Mouse (Mus musculus): Measurements from ENCODE around the gene Fam71b. TPM values are rescaled to one million over a fixed set of nuclear protein-coding genes. Genes with fewer than 3 reads are reported as not detected.
"Not testable (repeated sequence)": the region's sequence is repeated elsewhere in the genome, so short reads cannot be mapped to it uniquely, and the experiment has no call there.

Gene Fam71b
- total RNA-seq, 2 experiments from 2014 or later = not detected

DNA sequence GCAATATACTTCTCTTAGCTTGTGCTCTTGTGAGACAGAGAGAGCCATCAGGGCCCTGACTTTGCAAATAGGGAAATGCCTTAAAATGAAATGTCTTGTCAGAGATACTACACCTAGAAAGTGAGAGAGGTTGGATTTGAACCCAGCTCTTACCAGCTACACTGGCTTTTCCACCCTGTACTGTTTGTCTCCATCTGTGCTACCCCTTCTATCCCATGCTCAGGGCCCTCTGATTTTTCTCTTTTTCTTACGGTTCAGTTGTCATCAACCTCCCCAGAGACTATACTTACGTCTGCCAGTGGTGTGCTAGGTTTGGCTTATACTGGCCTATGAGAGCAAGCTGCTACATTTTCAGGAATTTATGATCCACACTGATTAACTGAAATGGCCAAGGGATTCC lies 11.4 kb upstream of the Fam71b start:
- DNase-seq = no peak

DNA sequence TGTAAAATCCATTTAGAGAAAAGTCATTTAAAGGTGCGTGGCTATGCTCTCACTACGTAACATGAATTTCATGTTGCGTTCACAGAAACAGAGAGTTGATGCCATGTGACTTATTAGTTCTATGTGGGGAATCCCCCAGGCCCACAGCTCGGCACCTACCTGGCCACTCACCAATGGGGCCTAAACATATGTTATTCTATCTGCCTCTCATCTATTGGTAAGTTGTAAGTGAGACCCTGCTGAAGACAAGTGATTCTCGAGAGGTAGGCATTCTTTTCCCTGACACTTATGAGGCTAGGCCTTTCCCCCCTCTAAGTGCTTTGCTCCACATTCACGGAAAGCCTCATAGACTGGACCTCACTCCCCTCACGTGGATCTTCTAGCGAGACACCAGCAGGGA lies 9.8 kb upstream of the Fam71b start:
- DNase-seq = no peak

DNA sequence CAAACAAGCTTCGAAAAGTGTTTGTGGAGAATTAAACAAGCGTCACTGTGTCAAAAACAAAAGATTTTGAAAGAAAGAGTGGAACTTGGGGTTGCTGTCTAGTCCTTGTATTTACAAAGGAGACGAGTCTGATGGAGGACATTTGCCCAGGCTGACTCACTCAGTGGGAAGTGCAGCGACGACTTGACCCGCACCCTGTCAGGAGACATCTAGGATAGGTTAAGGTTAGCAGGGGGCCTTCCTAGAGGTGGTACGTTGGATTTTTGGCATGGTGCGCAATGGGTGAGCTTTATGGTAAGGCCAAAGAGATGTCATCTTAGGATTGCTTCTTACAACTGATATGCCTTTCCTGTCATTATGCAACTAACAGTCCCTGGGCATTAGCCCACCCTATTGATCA lies 9.3 kb upstream of the Fam71b start:
- DNase-seq = no peak

DNA sequence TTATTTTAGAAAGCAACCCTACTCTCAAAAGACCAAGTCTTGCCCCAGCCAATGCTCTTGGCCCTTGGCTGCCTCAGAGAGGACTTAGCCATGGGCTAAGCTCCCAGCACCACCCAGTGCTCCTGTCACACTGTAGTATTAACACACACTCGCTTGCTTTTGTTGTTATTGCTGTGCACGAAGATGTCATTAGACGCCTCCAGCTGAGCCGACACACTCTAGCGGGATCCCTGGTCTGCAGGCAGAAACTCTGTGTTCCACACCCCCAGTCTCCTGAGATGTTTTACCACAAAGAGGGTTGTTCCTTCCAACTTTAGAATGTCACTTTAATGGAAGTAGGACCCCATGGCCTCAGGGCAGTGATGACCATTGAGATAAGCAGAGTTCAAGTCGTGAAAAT lies 7.9 kb upstream of the Fam71b start:
- no peak for DNase-seq

DNA sequence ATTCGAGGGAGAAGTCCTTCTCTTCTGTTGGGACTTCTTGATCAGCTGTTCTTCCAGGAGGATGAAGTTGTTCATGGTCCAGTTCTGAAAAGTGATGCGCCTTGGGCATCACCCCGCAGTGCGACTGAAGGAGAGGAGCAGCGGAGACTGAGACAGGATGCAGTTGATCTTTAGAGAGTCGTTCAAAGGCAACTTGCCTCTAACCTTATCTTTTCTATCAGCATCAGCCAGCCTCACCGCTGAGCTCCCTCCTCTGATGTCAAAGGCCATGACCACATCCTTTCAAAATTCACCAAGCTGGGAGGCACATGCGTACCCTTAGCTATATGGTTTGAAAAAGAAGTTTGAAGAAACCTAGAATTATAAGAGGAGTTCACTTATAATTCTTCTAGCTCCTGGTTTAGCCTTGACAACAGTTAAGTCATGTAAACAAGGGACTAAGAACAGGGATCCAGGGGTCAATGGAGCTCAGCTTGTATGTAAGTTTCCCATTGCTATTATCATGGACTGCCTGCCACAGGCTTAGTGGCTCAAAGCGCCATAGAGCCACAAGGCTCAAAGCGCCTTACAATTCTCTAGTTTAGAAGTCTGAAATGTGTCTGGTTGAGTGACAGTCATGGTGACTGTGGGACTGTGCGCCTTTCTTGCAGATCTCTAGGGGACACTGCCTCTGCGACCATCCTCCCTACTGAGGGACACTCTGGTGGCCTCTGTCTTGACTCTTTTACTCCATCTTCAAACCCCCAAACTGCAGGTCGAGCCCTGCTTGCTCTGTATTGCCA lies 6.8 kb upstream of the Fam71b start, which contains the start of gene Itk:
Itk (minus strand) TSS at position 180 of the 782 bp plus-strand sequence.
- no peak for DNase-seq

DNA sequence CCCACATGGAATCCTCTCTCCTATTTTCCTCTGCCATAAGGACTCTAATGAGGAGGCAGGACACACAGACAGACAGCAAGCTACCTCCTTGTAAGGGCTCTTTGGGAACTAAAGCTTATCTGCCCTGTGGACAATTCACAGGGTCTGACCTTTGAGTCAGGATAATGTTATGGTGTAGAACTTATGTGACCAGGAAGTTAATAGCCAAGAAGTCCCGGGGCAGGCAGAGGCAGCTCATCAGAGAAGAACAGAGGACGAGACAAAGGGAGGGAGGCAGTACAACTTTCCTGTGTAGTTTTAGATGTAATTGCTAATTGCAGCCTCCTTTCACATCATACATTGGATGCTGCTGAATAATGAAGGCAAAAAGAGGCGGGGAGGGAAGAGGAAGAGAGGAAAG lies 5.7 kb upstream of the Fam71b start:
- no peak for DNase-seq

DNA sequence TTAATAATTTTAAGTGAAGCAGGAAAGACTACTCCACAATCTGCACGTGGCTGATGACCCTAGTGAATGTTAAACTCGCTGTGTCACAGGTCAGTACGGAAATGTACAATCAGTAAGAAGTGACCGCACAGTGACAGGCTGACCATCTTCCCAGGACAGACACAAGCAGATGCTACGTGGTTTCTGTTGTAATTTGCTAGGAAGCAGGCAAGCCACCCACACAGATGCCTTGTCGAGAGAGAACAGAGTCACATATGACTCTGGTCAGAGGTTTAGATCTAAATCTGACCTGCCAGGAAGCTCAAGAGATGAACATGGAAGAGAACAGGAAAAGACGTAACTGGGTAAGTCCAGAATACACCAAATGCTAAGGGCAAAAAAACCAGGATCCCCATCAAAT lies 3.5 kb upstream of the Fam71b start:
- no peak for DNase-seq

DNA sequence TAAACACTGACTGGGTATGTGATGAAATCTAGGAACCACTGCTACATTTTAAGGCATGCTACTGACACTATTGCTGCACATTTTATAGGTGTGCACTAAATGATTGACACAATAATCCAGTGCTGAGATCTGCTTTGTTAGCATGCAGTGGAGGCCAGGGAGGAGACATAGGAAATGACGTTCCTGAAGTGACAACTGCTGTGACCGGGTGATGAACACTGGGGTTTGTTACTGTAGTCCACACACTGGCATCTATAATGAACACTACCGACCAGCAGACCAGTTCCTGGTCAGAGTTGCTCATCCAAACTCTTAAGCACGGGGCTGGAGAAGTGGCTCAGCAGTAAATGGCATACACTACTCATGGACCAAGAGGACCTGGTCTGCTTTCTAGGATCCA lies 2.9 kb upstream of the Fam71b start:
- DNase-seq = no peak

DNA sequence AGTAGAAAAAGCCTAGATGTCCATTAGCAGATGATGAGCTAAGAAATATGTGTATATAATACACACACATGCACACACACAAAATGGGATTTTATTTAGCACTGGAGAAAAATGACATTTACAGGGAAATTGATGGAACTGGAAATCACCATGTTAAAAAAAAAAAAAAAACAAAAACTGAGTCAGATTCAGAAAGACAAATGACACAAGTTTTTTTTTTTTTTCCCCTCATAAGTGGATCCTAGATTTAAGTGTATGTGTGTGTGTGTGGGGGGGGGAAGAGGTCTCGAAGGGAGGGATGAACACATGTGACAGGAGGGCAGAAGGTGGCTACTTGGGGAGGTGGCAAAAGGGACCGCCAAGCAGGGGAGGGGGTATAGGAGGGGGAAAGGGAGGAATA lies 1.3 kb upstream of the Fam71b start:
- DNase-seq = no peak

DNA sequence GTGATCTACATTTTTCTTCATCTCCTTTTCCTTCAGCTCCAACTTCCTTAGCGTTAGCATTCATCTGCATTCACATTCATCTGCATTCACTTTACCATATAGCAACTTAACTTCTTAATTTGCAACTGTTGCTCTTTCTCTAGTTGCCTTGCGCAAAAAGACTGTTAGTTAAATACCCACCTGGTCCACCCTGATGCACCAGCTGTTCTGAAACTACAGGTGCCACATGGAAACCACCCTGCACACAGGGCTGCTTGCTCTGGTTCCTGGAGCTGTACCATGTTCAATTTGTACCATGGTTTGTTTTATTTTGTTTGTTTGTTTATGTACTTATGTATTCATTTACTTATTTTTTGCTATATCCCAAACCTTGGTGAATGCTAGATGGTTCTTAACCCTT lies 661 bp upstream of the Fam71b start:
- no peak for DNase-seq

DNA sequence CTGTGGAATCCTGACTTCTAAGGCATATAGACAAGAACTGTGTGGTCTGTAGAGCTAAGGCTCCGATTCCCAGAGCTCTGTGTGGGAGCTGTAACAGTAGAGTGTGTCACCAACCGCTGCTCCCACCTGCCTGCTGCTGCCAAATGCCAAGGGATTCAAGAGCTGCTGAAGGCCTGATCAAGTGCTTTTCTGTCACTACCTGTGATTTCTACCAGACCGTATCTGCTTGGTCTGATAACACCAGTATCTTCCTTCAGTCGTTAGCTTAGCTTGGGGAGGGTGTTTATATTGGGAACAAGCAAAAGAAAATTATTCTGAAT lies 461 bp downstream of the Fam71b start:
- no peak for DNase-seq

DNA sequence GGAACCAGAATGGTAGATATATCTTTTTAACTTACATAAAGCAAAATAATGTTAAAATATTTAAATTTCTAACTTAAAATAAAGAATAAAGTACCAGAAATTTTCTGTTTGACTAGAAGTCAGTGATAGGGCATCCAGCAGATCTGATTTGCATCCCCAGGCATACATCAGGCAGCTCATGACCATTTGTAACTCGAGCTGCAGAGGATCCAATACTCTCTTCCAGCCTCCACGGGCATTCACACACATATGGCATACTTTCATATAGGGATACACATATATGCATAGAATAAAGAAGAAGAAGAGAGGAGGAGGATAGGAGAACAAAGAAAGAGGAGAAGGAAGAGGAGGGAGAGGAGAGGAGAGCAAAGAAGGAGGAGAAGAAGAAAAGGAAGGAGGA lies 1.5 kb downstream of the Fam71b start:
- no peak for DNase-seq

DNA sequence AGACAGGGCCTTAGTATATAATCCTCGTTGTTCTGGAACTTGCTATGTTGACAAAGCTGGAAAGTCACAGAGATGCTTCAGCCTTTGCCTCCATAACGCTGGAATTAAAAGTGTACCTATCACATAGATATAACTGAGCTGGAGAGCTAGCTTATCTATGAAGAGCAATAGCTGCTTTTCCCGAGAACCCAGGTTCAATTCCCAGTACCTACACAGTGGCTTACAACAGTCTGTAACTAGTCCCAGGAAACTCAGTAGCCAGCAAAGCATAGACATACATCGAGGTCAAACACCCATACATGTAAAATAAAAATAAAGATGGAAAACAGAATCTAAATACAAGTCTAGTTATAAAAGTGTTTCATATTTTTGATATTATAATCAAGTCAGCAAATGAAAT lies 2.1 kb downstream of the Fam71b start:
- DNase-seq = no peak

DNA sequence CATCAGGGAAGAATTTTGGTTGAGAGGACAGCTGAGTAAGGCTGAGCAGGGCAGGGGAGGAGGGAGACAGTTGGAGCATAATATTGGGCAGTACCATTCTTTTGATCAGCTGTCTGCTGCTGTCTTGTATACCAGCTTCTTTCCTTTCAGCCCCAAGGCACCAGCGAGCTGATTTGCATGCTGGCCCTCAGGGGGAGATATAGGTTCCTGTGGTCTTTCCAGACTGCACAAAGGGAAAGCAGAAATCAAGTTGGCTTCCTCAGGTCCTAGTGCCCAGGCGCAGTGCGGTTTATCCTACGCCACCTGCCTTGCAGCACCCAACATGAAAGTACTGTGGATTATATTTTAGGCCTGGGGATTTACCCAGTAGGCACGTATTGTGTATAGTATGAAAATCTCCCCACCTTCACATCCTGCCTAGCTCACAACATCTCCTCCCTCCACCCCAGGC lies 2.6 kb downstream of the Fam71b start:
- DNase-seq = no peak

DNA sequence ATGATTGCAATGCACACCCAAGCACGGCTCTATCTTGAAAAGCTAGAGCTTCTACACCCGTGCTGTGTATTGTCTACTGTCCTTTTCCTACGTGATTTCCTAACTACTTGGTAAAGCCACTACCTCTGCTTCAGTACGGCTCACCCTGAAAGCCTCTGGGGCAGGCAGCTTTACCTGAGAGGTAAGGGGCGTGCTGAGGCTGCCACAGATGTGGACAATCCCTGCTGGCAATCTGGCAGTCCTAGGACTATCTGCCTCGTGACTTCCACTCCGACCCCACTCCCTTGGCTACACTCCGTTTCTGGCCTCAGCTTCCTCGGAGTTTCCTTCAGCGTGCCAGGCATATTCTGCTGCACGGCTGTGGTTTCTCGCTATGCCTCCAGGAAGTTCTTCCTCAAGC lies 5.2 kb downstream of the Fam71b start:
- no peak for DNase-seq

DNA sequence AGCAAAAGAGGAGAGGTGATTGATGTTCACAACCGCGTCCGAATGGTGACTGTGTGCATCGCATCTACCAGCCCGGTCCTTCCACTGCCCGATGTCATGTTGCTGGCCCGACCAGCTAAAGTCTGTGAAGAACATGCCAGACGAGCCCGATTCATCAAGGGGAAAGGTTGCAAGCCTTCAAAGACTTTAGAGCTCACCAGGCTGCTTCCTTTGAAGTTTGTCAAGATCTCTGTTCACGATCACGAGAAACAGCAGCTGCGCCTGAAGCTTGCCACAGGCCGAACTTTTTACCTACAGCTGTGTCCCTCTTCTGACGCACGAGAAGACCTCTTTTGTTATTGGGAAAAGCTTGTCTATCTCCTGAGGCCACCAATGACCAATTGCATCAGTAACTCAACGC lies 8.6 kb downstream of the Fam71b start:
- no peak for DNase-seq

DNA sequence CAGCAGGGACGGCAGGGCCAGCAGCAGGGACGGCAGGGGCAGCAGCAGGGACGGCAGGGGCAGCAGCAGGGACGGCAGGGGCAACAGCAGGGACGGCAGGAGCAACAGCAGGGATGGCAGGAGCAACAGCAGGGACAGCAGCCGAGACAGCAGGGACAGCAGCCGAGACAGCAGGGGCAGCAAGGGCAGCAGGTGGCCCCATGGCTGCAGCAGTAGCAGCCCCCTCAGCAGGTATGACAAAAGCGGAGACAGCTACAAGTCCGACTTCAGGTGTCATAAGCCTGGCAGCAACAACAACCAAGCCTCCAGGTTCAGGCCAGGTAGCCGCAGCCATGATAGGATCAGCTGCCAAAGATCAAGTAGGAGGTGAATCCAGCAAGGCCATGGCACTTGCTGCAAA lies 10.4 kb downstream of the Fam71b start:
- DNase-seq = no peak

DNA sequence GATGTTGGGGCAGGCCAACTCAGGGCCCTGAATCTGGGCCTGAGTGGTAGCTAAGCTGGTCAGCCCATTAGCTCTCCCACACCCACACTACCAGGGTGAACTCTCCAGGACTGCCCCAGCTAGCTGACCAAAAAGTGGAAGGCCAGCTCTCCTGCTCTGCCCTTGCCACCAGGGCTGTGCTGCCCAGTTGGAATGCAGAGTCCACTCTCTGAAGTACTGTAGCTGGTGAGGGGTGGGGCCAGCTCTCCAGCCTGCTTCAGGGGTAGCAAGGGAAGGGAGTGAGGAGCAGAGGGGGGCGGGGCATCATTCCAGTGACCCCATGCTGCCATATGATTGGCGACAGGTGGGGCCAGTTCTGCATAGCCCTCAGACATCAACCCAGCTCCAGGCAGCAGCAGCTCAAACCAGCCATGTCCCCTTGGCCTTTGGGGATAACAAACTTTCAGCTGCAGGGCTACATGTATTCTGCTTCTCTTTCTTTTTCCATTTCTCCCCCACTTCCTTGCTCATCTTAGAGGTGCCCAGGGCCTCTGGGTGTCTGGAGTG lies 13.7 kb downstream of the Fam71b start:
- no peak for DNase-seq

DNA sequence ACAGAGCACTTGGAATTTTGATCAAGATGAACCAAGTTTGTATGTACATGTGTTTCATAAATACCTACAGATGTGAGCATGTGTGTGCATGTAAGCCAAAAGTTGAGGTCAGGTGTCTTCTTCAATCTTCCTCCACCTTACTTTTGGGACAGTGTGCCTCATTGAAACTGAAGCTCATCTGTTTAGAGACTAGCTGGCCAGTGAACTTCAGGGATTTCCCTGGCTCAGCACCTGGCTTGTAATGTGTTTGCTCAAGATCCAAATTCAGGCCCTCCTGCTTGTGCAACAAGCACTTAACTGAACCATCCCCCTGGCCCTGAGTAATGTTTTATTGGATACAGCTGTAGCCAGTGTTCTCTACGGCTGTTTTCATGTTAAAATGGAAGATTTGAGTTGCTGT lies 22.1 kb downstream of the Fam71b start:
- no peak for DNase-seq

DNA sequence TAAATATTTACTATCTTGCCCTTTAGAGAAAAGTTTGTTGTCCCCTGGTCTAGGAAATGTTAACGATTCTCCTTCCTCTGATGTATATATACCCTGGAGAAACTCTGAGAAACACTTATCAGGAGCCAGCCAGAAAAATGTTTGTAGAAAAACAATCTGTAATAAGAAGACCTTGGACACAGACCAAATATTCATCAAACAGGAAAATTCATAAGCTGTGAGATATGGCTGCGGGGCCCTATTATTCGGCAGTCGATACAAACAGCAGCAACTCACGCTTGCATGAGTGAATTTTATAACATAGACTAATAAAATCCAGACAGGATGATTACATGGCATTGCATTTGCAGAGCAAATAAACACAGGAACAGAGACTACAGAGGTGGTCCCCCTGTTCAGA lies 22.5 kb downstream of the Fam71b start:
- DNase-seq = no peak

DNA sequence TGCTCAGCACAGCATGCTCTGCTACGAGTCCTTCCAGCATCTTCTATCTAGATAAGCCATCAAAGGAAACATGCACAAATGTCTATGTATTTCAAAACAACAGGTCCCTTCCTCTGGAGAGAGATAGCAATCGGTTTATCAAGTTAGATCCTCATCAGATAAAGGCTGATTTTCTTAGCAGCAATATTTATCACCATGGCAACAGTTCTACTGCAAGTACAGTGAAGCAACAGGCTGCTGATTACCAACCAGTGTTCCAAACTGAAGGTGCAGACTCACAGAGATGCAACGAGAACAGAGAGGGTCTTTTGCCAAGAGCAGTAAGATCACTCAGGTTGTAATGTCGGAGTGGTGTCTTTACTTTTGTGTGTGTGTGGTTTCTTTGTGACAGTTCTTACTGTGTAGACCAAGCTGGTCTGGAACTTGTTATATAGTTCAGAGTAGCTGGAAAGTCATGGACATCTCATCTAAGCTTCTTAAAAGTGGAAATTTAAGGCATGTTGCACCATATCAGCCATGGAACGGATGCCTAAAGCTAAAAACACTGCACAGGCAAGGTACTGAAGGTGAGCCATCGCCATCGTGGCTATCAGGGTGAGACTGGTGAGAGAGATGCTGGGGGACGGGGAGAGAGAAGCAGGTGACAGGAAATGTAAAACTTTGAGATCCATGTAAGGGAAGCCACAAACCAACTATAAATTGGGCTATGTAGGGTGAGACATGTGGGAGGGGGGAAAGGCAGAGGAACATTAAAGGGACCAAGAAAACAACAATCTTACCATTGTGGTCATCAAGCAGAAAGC lies 24.9 kb downstream of the Fam71b start:
- DNase-seq = no peak

DNA sequence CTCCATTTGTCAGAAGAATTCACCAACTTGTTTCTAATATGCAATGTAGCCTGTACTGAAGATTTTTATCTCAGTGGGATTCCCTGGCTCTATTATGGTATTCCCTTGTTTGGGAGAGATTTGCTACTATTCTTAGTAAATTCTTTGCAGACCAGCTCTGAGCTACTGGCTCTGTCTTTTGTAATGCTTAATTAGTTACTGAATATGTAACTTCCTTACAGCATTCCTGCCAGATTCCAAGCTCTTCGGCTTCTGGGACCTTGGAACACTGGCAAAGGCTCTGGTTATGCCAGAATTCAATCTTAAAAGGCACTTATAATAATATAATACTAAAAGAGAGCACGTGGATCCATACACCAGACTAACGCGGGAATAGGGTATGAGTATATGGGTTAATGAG lies 31.8 kb downstream of the Fam71b start:
- DNase-seq = not testable (repeated sequence)

DNA sequence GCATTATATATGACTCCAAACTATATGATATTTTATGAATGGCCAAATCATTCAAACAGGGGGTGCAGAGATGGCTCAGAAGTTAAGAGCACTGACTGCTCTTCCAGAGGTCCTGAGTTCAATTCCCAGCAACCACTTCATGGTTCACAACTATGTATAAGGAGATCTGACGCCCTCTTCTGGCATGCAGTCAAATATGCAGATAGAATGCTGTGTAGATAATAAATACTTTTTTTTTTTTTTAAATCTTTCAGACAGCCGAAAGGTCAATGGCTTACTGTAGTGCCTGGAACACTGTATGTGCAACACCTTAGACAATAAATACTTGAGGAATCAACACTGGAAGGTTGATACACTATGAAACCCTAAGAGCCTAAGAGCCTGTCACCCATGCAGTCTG lies 33.8 kb downstream of the Fam71b start:
- no peak for DNase-seq

DNA sequence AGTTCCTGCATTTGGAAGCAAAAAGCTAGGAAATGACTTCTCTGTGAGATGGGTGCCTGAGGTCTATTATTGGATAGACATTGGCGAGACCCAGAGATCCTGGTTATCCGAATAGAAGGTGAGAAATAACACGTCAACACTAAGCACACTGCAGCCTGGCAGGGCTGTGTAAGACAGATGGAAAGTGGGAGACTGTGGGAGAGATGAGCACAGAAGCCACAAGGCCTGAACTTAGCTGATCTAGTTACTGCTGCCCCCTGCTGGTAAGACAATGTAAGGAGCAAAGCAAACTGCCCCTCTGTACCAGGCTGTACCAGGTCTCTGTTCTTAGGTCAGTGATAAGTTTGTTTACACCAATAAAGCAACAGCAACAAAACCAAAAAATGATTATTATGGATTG lies 34.8 kb downstream of the Fam71b start:
- peak; percentile 82 for DNase-seq
